26 mouse cellular contexts compared by ENCODE assay signal in genomic region chr8:46924787-46925548, GRCm38 (mm10).
DNase-seq lines count a peak whose midpoint lies in the region; ATAC-seq and TF ChIP-seq lines count a peak whose summit lies in the region.
"Had no signal": no experiment of that assay in that cellular context is flagged by ENCODE, and none has a peak within 500 bp of the region (broad histone marks: within the 10 kb centered on the region; RNA-seq: fewer than 3 reads in every experiment).

No protein-coding gene starts in this region.

- H3K27me3 ChIP-seq in forebrain, embryonic 10.5 days (ENCODE audit: poor library complexity, severe bottlenecking) = peaks cover 20% of the 10 kb centered on the region; the same call in 1 of the 2 replicates
- no peaks in the 10 kb centered on the region for H3K27me3 ChIP-seq in forebrain, postnatal 0 days (ENCODE audit: insufficient read depth, low read length)
- peaks cover 45% of the 10 kb centered on the region for H3K27me3 ChIP-seq in midbrain, embryonic 10.5 days (ENCODE audit: low read depth, poor library complexity, severe bottlenecking)
- no peaks in the 10 kb centered on the region for H3K27me3 ChIP-seq in midbrain, embryonic 15.5 days (replicated peaks)
- H3K27me3 ChIP-seq in embryonic facial prominence, embryonic 10.5 days (replicated peaks; ENCODE audit: low read depth, poor library complexity, severe bottlenecking) = no peaks in the 10 kb centered on the region; the same call in 1 of the 2 replicates
- no peaks in the 10 kb centered on the region for H3K27me3 ChIP-seq in stomach, postnatal 0 days (ENCODE audit: control insufficient read depth, insufficient read depth, low read length)
- H3K27me3 ChIP-seq: embryonic facial prominence, embryonic 13.5 days; hindbrain, embryonic 13.5 days; limb, embryonic 12.5 days had no signal

- ATAC-seq in forebrain, postnatal 0 days = no peak
- ATAC-seq in midbrain, embryonic 15.5 days (replicated peaks) = no peak
- ATAC-seq in stomach, postnatal 0 days (ENCODE audit: low FRiP score, low TSS enrichment) = no peak
- ATAC-seq: forebrain, embryonic 14.5 days; intestine, embryonic 16.5 days; liver, postnatal 0 days; lung, postnatal 0 days had no signal

- peak overlapping the region; percentile 36; the same call in 1 of the 2 replicates for H3K27ac ChIP-seq in forebrain, embryonic 10.5 days
- H3K27ac ChIP-seq in forebrain, postnatal 0 days (ENCODE audit: low read depth, low read length) = no peak overlapping the region
- H3K27ac ChIP-seq in midbrain, embryonic 10.5 days (replicated peaks) = peak overlapping the region; percentile 83
- H3K27ac ChIP-seq in midbrain, embryonic 15.5 days = no peak overlapping the region
- H3K27ac ChIP-seq in embryonic facial prominence, embryonic 10.5 days (replicated peaks) = peak overlapping the region; percentile 24; the same call in 1 of the 2 replicates
- no peak overlapping the region for H3K27ac ChIP-seq in stomach, postnatal 0 days (replicated peaks)
- H3K27ac ChIP-seq: embryonic facial prominence, embryonic 13.5 days; hindbrain, embryonic 13.5 days; limb, embryonic 12.5 days; macrophage had no signal

- no peak for TF ChIP-seq CTCF in forebrain, postnatal 0 days (IDR thresholded peaks at IDR 0.05; ENCODE audit: low read depth)
- TF ChIP-seq CTCF in stomach, postnatal 0 days (IDR thresholded peaks at IDR 0.05; ENCODE audit: low read depth) = no peak

- H3K9ac ChIP-seq in forebrain, postnatal 0 days = no peak overlapping the region
- no peak overlapping the region for H3K9ac ChIP-seq in midbrain, embryonic 15.5 days
- H3K9ac ChIP-seq in stomach, postnatal 0 days (ENCODE audit: low read length) = no peak overlapping the region
- H3K9ac ChIP-seq: embryonic facial prominence, embryonic 13.5 days; heart, embryonic 12.5 days; hindbrain, embryonic 13.5 days; limb, embryonic 12.5 days; liver, postnatal 0 days had no signal

- H3K9me3 ChIP-seq in forebrain, embryonic 10.5 days = no peaks in the 10 kb centered on the region
- no peaks in the 10 kb centered on the region for H3K9me3 ChIP-seq in forebrain, postnatal 0 days (ENCODE audit: low read length)
- H3K9me3 ChIP-seq in midbrain, embryonic 10.5 days (replicated peaks) = no peaks in the 10 kb centered on the region
- H3K9me3 ChIP-seq in midbrain, embryonic 15.5 days = no peaks in the 10 kb centered on the region
- H3K9me3 ChIP-seq in embryonic facial prominence, embryonic 10.5 days = no peaks in the 10 kb centered on the region
- no peaks in the 10 kb centered on the region for H3K9me3 ChIP-seq in stomach, postnatal 0 days (ENCODE audit: control insufficient read depth, low read length)
- H3K9me3 ChIP-seq: embryonic facial prominence, embryonic 13.5 days; heart, embryonic 12.5 days; hindbrain, embryonic 13.5 days; limb, embryonic 12.5 days had no signal

- 29% methylated on average over 13 of the region's 13 CpGs for WGBS in forebrain, embryonic 10.5 days
- 32% methylated on average over 13 of the region's 13 CpGs for WGBS in forebrain, postnatal 0 days
- WGBS in midbrain, embryonic 10.5 days = 16% methylated on average over 13 of the region's 13 CpGs
- 14% methylated on average over 13 of the region's 13 CpGs for WGBS in midbrain, embryonic 15.5 days
- WGBS in embryonic facial prominence, embryonic 10.5 days = 28% methylated on average over 13 of the region's 13 CpGs
- 60% methylated on average over 13 of the region's 13 CpGs for WGBS in stomach, postnatal 0 days

- no peak overlapping the region for H3K4me2 ChIP-seq in forebrain, postnatal 0 days (ENCODE audit: low read depth)
- no peak overlapping the region for H3K4me2 ChIP-seq in midbrain, embryonic 15.5 days
- no peak overlapping the region for H3K4me2 ChIP-seq in stomach, postnatal 0 days (replicated peaks; ENCODE audit: low read depth)
- H3K4me2 ChIP-seq: embryonic facial prominence, embryonic 13.5 days; heart, embryonic 12.5 days; hindbrain, embryonic 13.5 days; limb, embryonic 12.5 days; liver, embryonic 11.5 days had no signal

- H3K36me3 ChIP-seq in forebrain, embryonic 10.5 days (replicated peaks) = no peaks in the 10 kb centered on the region
- no peaks in the 10 kb centered on the region for H3K36me3 ChIP-seq in forebrain, postnatal 0 days (ENCODE audit: insufficient read depth)
- no peaks in the 10 kb centered on the region for H3K36me3 ChIP-seq in midbrain, embryonic 10.5 days
- H3K36me3 ChIP-seq in midbrain, embryonic 15.5 days (replicated peaks) = no peaks in the 10 kb centered on the region
- no peaks in the 10 kb centered on the region for H3K36me3 ChIP-seq in embryonic facial prominence, embryonic 10.5 days (replicated peaks)
- H3K36me3 ChIP-seq in stomach, postnatal 0 days (ENCODE audit: control insufficient read depth, insufficient read depth, low read length) = no peaks in the 10 kb centered on the region
- H3K36me3 ChIP-seq: embryonic facial prominence, embryonic 13.5 days; heart, embryonic 12.5 days; hindbrain, embryonic 13.5 days; limb, embryonic 12.5 days had no signal

- peaks cover 15% of the 10 kb centered on the region for H3K4me1 ChIP-seq in forebrain, embryonic 10.5 days
- no peaks in the 10 kb centered on the region for H3K4me1 ChIP-seq in forebrain, postnatal 0 days (ENCODE audit: insufficient read depth)
- peaks cover 31% of the 10 kb centered on the region for H3K4me1 ChIP-seq in midbrain, embryonic 10.5 days
- H3K4me1 ChIP-seq in midbrain, embryonic 15.5 days = peaks cover 4% of the 10 kb centered on the region; the same call in 1 of the 2 replicates
- peaks cover 16% of the 10 kb centered on the region for H3K4me1 ChIP-seq in embryonic facial prominence, embryonic 10.5 days
- H3K4me1 ChIP-seq in stomach, postnatal 0 days (replicated peaks; ENCODE audit: control insufficient read depth, insufficient read depth) = no peaks in the 10 kb centered on the region

- peak; percentile 40 for DNase-seq in forebrain, embryonic 10.5 days (ENCODE audit: extremely low spot score, low spot score)
- no peak for DNase-seq in forebrain, postnatal 0 days
- peak; percentile 87 for DNase-seq in midbrain, embryonic 10.5 days (ENCODE audit: low spot score)
- DNase-seq in R1 (ENCODE audit: low read depth, low spot score) = peak; percentile 14
- DNase-seq in embryonic facial prominence, embryonic 10.5 days (ENCODE audit: low spot score) = peak; percentile 44
- DNase-seq in retina, embryonic 14.5 days (ENCODE audit: low spot score) = no peak
- no peak for DNase-seq in stomach, postnatal 0 days (ENCODE audit: low spot score)
- DNase-seq: adrenal gland, postnatal 14 days; cerebellum, adult 8-10 months; cerebellum, postnatal 36 days; heart, postnatal 10 days; kidney, adult 9 months; kidney, postnatal 36 days; layer of hippocampus, postnatal 36 days; liver, postnatal 0 days; thymus, postnatal 14 days had no signal

- H3K4me3 ChIP-seq in forebrain, embryonic 10.5 days = no peak overlapping the region
- H3K4me3 ChIP-seq in forebrain, postnatal 0 days (ENCODE audit: low read depth, low read length) = no peak overlapping the region
- peak overlapping the region; percentile 20; the same call in 1 of the 2 replicates for H3K4me3 ChIP-seq in midbrain, embryonic 10.5 days
- no peak overlapping the region for H3K4me3 ChIP-seq in midbrain, embryonic 15.5 days
- H3K4me3 ChIP-seq in embryonic facial prominence, embryonic 10.5 days = no peak overlapping the region
- H3K4me3 ChIP-seq in stomach, postnatal 0 days (ENCODE audit: low read depth, low read length) = no peak overlapping the region
- H3K4me3 ChIP-seq: embryonic facial prominence, embryonic 13.5 days; heart, embryonic 12.5 days; hindbrain, embryonic 13.5 days; limb, embryonic 12.5 days had no signal

- no peak for TF ChIP-seq EP300 in stomach, postnatal 0 days (optimal IDR thresholded peaks at IDR 0.05)

Comparison
In these comparisons a context has a peak if more than half of its experiments do, and no peak if none do; other contexts are left out.
1. DNase-seq: peak in forebrain, embryonic 10.5 days (single experiment), midbrain, embryonic 10.5 days (single experiment), R1 (single experiment) and embryonic facial prominence, embryonic 10.5 days (single experiment); none in forebrain, postnatal 0 days (single experiment), retina, embryonic 14.5 days (single experiment) and stomach, postnatal 0 days (single experiment).
2. H3K27ac ChIP-seq: peak in forebrain, embryonic 10.5 days (single experiment), midbrain, embryonic 10.5 days (single experiment) and embryonic facial prominence, embryonic 10.5 days (single experiment); none in forebrain, postnatal 0 days (single experiment), midbrain, embryonic 15.5 days (single experiment) and stomach, postnatal 0 days (single experiment).